15 mouse cellular contexts compared by ENCODE assay signal in genomic region chr15:87597766-87598165, GRCm38 (mm10). TPM values are rescaled to one million over a fixed set of nuclear protein-coding genes. Genes with fewer than 3 reads are reported as not detected.
"Had no signal": no experiment of that assay in that cellular context is flagged by ENCODE, and none has a peak within 500 bp of the region (broad histone marks: within the 10 kb centered on the region; RNA-seq: fewer than 3 reads in every experiment).

No protein-coding gene starts in this region.

- DNase-seq: lung, postnatal 14 days; lung, postnatal 4 days; spleen, adult 18-20 months; thymus, postnatal 36 days had no signal

- ATAC-seq: liver, embryonic 12.5 days; midbrain, embryonic 15.5 days had no signal

- H3K27ac ChIP-seq: kidney, postnatal 0 days; limb, embryonic 12.5 days; limb, embryonic 15.5 days; liver, embryonic 12.5 days; liver, embryonic 15.5 days; midbrain, embryonic 12.5 days; midbrain, embryonic 15.5 days; neural tube, embryonic 13.5 days; stomach, embryonic 15.5 days had no signal

- H3K27me3 ChIP-seq: limb, embryonic 12.5 days; limb, embryonic 15.5 days; liver, embryonic 12.5 days; liver, embryonic 15.5 days; midbrain, embryonic 12.5 days; midbrain, embryonic 15.5 days; neural tube, embryonic 13.5 days; stomach, embryonic 15.5 days had no signal

- H3K36me3 ChIP-seq: limb, embryonic 12.5 days; limb, embryonic 15.5 days; liver, embryonic 12.5 days; liver, embryonic 15.5 days; midbrain, embryonic 12.5 days; midbrain, embryonic 15.5 days; neural tube, embryonic 13.5 days; stomach, embryonic 15.5 days had no signal

- H3K9me3 ChIP-seq: limb, embryonic 12.5 days; limb, embryonic 15.5 days; liver, embryonic 12.5 days; liver, embryonic 15.5 days; midbrain, embryonic 12.5 days; midbrain, embryonic 15.5 days; neural tube, embryonic 13.5 days; stomach, embryonic 15.5 days had no signal

- H3K4me3 ChIP-seq: limb, embryonic 12.5 days; limb, embryonic 15.5 days; liver, embryonic 12.5 days; liver, embryonic 15.5 days; midbrain, embryonic 12.5 days; midbrain, embryonic 15.5 days; neural tube, embryonic 13.5 days; stomach, embryonic 15.5 days had no signal

- H3K4me2 ChIP-seq: limb, embryonic 12.5 days; limb, embryonic 15.5 days; liver, embryonic 12.5 days; liver, embryonic 15.5 days; midbrain, embryonic 12.5 days; midbrain, embryonic 15.5 days; neural tube, embryonic 13.5 days; stomach, embryonic 15.5 days had no signal

- H3K4me1 ChIP-seq: limb, embryonic 12.5 days; limb, embryonic 15.5 days; liver, embryonic 12.5 days; liver, embryonic 15.5 days; stomach, embryonic 15.5 days had no signal

- H3K9ac ChIP-seq: limb, embryonic 12.5 days; limb, embryonic 15.5 days; liver, embryonic 12.5 days; liver, embryonic 15.5 days; midbrain, embryonic 12.5 days; midbrain, embryonic 15.5 days; neural tube, embryonic 13.5 days; stomach, embryonic 15.5 days had no signal

RNA-seq across cellular contexts. Expression of gene Fam19a5, which starts 53.7 kb away (rescaled TPM):
- total RNA-seq: megakaryocyte progenitor cell, adult 5-6 weeks; neutrophil, adult 5-6 weeks had no signal
- polyA plus RNA-seq: liver, embryonic 15.5 days had no signal
